Mouse (Mus musculus): Measurements from ENCODE around the gene Vmn1r55.

GRCm38 (mm10) chr7:5087886-5088285 lies 61.6 kb downstream of the Vmn1r55 start:
- TF ChIP-seq CTCF (IDR thresholded peaks at IDR 0.05; ENCODE audit: low read depth, low read length) (no peak), TAL1 (conservative IDR thresholded peaks at IDR 0.05; ENCODE audit: low read depth, low read length) (no peak)

Measured in G1E (cell line).